Mouse (Mus musculus) cerebellum, adult 11-12 months (tissue): Measurements from ENCODE around the gene Gmeb2.

Experiments used
- DNase-seq: peaks from one replicate; pipeline ENCODE4 v3.0.0; 2022

Gene Gmeb2

GRCm38 (mm10) chr2:181220361-181220760 lies 67.5 kb downstream of the Gmeb2 start:
- DNase-seq = no peak

GRCm38 (mm10) chr2:181219538-181220216 lies 68.2 kb downstream of the Gmeb2 start, which contains the start of gene Fndc11:
Gene Fndc11, plus strand, starts transcription at chr2:181220013.
- DNase-seq = peak; percentile 60

- DNase-seq = no peak
These were observed 68.9 kb downstream of the Gmeb2 start for GRCm38 (mm10) chr2:181218881-181219485.

- no peak for DNase-seq
These were observed 71.8 kb downstream of the Gmeb2 start for GRCm38 (mm10) chr2:181216037-181216436.

GRCm38 (mm10) chr2:181213021-181213445 lies 74.8 kb downstream of the Gmeb2 start, which contains the start of gene Srms:
Gene Srms, minus strand, starts transcription at chr2:181213185.
- DNase-seq = no peak

GRCm38 (mm10) chr2:181212389-181213020 lies 75.3 kb downstream of the Gmeb2 start:
- DNase-seq = no peak

- no peak for DNase-seq
These were observed 81.7 kb downstream of the Gmeb2 start for GRCm38 (mm10) chr2:181206118-181206517.

- no peak for DNase-seq
These were observed 82.2 kb downstream of the Gmeb2 start for GRCm38 (mm10) chr2:181205678-181206077.

- no peak for DNase-seq
These were observed 84.9 kb downstream of the Gmeb2 start for GRCm38 (mm10) chr2:181202886-181203285.

- no peak for DNase-seq
These were observed 85.4 kb downstream of the Gmeb2 start, which contains the start of gene Ptk6 for GRCm38 (mm10) chr2:181202422-181202821. Gene Ptk6, minus strand, starts transcription at chr2:181202789.

GRCm38 (mm10) chr2:181201606-181202005 lies 86.2 kb downstream of the Gmeb2 start:
- DNase-seq = no peak
